Mouse (Mus musculus) macrophage (primary cell): ENCODE measurements around the gene Gatad2a. TPM values are rescaled to one million over a fixed set of nuclear protein-coding genes. Genes with fewer than 3 reads are reported as not detected.
A peak's percentile ranks its signal among the peaks of the same experiment; 100 is the strongest.

Source experiments
- H3K27ac ChIP-seq: fragments of 350-480 bp; formaldehyde crosslinking; 2 replicates; pipeline ENCODE4 v1.9.0; 2021
- H3K36me3 ChIP-seq: fragments of 350-480 bp; formaldehyde crosslinking; 2 replicates; pipeline ENCODE4 v1.9.0; 2021; ENCODE audit errors: inconsistent target
- H3K4me3 ChIP-seq: fragments of 350-480 bp; formaldehyde crosslinking; 2 replicates; pipeline ENCODE4 v1.9.0; 2021; ENCODE audit errors: inconsistent target
- H3K79me2 ChIP-seq: fragments of 350-480 bp; formaldehyde crosslinking; 2 replicates; pipeline ENCODE4 v1.9.0; 2021; ENCODE audit errors: inconsistent target
- WGBS: methylation state at CpG from one replicate; pipeline ENCODE4 v1.1.7; 2026; ENCODE audit warnings: inconsistent platforms; ENCODE audit not compliant: missing documents; 5-methylcytosine and 5-hydroxymethylcytosine counted together
- polyA plus RNA-seq: library from polyadenylated mRNA; stranded (reverse); fragments of 250-400 nt; gene quantifications from 3 replicates; pipeline ENCODE4 v1.2.4, GENCODE M21; 2018; ENCODE audit warnings: inconsistent platforms

The Gatad2a gene
- polyA plus RNA-seq, 1 experiment from 2014 or later = 65.2 TPM

DNA sequence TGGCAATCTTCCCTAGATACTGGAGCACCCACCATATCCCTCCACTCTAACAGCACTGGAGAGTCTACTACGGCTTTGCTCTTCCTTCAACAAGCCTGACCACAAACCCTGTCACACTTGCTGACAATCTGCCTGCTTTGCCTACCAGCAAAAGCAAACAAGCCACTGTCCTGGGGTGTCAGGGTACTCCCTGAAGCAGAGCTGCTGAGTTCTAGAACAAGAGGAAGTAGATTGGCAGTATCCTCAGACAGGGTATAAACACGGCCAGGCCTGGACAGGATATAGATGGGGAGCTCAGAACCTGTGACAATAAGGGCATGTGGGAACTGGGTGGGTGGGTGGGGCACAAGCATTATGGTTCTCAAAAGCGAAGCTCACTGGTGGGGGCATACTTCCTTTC lies 58.7 kb downstream of the Gatad2a start:
- Histone ChIP-seq H3K79me2 (peaks cover 98% of the 10 kb centered on the region), H3K4me3 (no peak overlapping the region), H3K27ac (peak overlapping the region; percentile 81), H3K36me3 (peaks cover 15% of the 10 kb centered on the region; the same call in 1 of the 2 replicates)
- WGBS = 28% methylated on average over 3 of the region's 3 CpGs

DNA sequence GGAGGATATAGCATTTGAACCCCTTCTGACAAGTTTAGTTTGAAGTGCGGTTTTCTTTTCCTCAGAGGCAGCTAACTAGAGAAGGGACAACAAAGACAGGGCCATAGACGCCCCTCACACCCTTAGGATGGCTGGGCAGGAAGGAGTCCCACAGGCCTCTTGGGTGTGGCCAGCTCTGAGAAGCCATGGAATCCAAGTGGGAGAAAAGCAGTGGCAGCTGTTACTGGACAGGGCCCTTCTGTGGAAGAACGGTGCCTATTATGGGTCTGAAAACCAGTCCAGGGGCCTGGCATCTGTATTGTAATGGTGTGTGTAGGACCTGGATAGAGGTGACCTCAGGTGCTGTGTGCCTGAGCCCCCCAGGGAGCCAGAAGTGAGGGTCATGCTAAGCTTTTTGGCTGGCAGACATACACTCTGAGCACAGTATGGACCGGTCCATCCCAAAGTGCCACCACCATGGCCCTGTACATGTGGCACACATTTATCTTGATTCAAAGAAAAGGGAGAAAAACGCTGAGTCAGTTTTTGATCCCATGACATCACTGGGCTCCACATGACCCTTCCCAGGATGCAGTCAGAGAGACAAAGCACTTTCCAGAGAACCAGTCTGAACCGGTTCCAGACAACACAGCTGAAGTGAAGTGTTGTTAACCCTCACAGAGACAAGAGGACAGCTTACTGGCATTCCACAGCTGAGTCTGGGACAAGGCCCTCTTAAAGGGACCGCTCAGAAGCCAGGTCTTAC lies 60.0 kb downstream of the Gatad2a start:
- Histone ChIP-seq H3K4me3 (no peak overlapping the region), H3K36me3 (peaks cover 15% of the 10 kb centered on the region; the same call in 1 of the 2 replicates), H3K27ac (peak overlapping the region; percentile 81), H3K79me2 (peaks cover 98% of the 10 kb centered on the region)
- 90% methylated on average over 7 of the region's 7 CpGs for WGBS

DNA sequence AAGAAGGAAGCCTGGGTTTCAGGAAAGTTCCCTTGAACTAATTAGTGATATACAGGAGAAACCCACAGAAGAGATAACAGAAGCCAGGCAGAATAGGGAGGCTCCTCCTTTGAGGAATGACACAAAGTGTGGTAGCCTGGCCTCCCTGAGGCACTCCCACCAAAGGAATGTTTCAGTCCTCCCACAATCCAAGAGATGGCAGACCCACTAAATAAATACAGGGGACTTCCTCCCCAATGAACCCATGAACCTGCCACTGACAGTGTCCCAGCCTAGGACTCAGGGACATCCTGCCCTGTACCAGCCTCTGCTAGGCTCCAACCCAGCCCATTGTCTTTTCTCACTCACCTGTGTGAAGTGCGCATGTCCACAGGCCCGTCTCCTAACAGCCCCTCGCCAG lies 60.8 kb downstream of the Gatad2a start:
- 93% methylated on average over 3 of the region's 3 CpGs for WGBS
- H3K27ac ChIP-seq = peak overlapping the region; percentile 81; the same call in 1 of the 2 replicates
- H3K4me3 ChIP-seq = no peak overlapping the region
- H3K79me2 ChIP-seq = peaks cover 98% of the 10 kb centered on the region
- H3K36me3 ChIP-seq = peaks cover 15% of the 10 kb centered on the region; the same call in 1 of the 2 replicates

DNA sequence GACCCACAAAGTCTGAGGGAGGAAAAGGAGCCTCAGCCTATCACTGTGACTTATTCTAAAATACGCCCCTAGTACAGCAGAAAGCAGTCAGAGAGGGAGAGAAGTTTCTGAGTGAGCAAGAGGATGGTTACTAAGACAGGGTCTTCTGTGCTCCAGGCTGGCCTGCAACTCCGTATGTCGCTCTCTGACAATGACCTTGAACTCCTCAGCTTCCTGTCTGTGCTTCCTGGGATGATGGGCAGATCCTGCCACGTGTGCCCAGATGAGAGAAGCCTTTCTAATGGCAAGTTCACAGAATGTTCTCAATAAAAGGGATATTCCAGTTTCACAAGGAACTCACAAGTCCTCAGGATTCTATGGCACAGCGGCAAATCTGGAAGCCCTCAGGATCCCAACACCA lies 61.6 kb downstream of the Gatad2a start:
- no peak overlapping the region for H3K4me3 ChIP-seq
- 85% methylated on average over 5 of the region's 5 CpGs for WGBS

DNA sequence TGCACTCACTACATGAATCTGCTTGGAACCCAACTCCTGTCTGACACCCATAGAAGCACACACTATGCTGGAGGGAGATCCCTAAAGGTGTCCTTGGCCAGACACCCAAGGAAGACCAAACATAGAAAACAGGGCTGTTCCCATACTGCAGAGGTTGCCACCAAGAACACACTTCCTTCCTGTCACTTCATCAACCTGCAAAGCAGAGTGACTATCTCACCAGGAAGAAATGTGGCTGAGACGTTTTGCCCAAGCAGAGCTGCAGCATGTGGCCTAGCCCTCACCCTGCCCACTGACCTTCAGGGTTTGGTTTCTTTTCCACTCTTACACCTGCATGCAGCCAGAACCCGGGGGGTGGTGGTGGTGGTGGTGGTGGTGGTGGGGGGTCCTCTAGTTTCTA lies 62.4 kb downstream of the Gatad2a start:
- Histone ChIP-seq H3K4me3 (no peak overlapping the region), H3K27ac (no peak overlapping the region), H3K79me2 (peaks cover 98% of the 10 kb centered on the region), H3K36me3 (peaks cover 15% of the 10 kb centered on the region; the same call in 1 of the 2 replicates)
- 32% methylated on average over 2 of the region's 2 CpGs for WGBS

More for the DNA sequence above, 61.6 kb downstream of the Gatad2a start:
- Histone ChIP-seq H3K27ac (no peak overlapping the region), H3K79me2 (peaks cover 98% of the 10 kb centered on the region), H3K36me3 (peaks cover 15% of the 10 kb centered on the region; the same call in 1 of the 2 replicates)

DNA sequence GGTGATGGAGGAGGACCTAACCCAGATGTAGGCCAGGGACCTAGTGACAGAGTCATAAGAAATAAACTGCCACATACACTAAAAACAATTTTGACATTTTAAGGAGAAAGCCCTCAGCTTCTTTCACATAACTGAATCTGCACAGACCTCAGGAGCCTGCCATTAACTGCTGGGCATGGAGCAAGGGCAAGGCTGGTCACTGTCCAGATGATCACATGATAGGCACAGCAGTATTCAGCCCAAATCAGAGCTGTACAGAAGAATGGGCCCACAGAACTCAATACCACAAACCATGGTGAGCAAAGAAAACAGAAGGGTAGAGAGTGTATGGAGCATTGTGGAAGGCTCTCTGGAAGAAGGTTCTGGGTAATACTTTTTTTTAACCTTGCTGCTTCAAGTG lies 69.3 kb downstream of the Gatad2a start:
- no peak overlapping the region for H3K27ac ChIP-seq
- H3K79me2 ChIP-seq = peaks cover 100% of the 10 kb centered on the region
- H3K36me3 ChIP-seq = no peaks in the 10 kb centered on the region
- no peak overlapping the region for H3K4me3 ChIP-seq

DNA sequence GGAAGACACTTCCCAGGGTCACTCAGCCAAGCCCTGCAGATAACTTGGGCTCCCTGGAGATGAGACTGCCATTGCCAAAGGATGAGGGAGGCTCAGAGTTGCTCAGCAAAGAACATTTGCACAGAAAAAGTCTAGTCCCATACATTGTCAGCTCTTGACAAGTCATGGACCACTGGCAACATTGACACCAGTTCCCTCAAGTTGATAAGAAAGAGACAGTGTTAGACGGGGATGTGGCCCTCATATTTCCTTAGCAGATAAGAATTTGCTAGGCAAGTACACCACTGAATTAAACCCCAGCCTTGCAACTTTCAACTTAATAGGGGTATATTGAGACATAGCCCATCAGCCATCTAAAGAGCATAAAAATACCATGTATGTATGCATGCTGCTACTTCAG lies 72.2 kb downstream of the Gatad2a start:
- Histone ChIP-seq H3K36me3 (no peaks in the 10 kb centered on the region), H3K79me2 (peaks cover 99% of the 10 kb centered on the region), H3K4me3 (no peak overlapping the region), H3K27ac (no peak overlapping the region)
- WGBS = 100% methylated on average over 1 of the region's 1 CpGs

DNA sequence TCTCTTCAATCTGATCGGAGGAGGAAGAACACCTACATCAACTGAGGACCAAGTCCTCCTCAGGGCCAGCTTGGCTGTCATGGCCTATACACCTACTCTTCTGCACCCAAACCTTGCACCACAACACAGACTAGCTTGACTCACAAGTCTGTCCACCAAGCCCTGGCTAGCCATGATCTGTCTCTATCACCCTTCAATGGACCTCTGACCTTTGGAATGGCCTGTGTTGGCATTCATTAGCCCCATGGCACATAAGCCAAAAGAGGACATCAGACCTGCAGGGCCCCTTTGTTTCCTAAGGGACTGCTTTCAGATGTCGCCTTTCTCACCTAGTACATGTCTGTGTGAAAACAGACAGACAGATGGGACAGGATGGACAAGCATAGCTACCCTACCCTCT lies 75.0 kb downstream of the Gatad2a start:
- WGBS = 96% methylated on average over 2 of the region's 2 CpGs
- peaks cover 20% of the 10 kb centered on the region for H3K36me3 ChIP-seq
- H3K79me2 ChIP-seq = peaks cover 90% of the 10 kb centered on the region
- H3K4me3 ChIP-seq = no peak overlapping the region
- peak overlapping the region; percentile 88 for H3K27ac ChIP-seq

DNA sequence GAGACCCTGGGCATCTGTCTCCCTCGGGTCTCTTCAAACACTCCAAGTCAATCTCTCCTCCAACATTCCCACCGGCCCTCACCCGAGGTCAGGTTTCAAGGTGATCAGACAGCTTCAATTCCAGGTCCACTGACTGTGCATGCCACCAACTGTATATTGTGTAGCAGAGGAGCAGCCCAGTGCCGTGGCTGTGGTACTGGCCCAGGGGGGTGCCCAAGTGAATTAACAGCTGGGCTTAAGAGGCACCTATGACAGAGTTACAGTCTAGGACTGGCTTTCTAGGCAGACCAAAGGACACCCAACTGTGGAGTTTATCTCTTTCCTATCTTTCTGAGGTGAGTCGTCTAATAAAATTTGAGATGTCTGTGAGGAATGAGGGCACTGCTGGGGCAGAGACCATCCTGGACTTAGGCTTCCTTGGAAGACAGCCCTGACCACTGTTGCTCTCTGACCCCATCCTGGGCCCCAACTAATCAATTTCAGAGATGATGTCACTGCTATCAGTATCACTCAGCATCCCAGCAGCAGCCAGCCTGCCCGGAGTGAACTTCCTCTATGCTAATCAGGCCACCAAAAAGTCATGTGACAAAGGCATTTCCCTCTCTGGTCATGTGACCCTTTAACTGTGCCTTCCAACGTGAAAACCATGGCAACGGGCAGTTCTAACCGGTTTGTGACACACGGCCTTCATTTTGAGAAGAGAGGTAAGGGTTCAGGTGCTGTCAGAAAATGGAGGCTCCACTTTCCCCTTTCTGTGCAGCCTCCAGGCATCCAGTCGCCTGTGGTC lies 76.1 kb downstream of the Gatad2a start:
- Histone ChIP-seq H3K4me3 (peak overlapping the region; percentile 5; the same call in 1 of the 2 replicates), H3K36me3 (peaks cover 31% of the 10 kb centered on the region), H3K27ac (peak overlapping the region; percentile 88), H3K79me2 (peaks cover 79% of the 10 kb centered on the region)
- WGBS = 35% methylated on average over 11 of the region's 11 CpGs

DNA sequence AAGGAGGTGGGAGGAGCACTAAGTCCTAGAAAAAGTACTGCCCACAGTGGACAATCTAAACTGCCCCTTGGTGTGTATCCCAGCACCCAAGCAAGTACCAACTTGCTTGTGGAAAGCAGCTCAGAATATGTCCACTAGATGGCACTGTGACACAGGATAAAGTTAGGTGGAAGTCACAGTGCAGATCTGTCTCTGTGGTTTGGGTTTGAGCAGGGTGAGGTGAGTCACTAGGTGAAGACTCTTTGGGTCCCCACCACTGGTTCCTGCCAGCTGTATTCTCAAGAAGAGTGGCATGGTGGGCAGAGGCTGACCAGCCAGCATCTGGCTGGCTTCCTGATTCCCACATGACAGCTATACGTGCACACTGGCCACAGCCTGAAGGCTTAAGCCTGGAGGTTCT lies 77.2 kb downstream of the Gatad2a start:
- Histone ChIP-seq H3K27ac (peak overlapping the region; percentile 88), H3K36me3 (peaks cover 42% of the 10 kb centered on the region), H3K4me3 (no peak overlapping the region), H3K79me2 (peaks cover 69% of the 10 kb centered on the region)
- WGBS = 0% methylated on average over 1 of the region's 1 CpGs

DNA sequence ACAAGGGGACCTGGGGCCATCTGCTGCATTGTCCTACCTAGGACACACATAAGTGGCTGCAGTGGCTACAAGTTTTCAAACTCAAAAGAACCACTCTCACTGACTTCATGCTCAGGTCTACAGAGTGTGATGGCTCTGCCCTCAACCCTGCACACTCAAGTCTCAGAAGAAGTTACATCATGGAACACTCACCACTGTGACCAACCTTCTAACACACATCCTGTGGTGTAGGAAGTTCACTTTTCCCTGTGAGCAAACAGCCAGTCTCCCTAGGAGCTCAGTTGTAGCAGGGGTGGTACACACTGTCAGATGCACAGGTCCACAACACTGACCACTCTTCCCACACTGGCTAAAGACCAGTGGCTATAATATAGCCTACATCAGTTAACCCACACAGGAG lies 77.7 kb downstream of the Gatad2a start:
- Histone ChIP-seq H3K27ac (peak overlapping the region; percentile 88; the same call in 1 of the 2 replicates), H3K4me3 (no peak overlapping the region), H3K36me3 (peaks cover 47% of the 10 kb centered on the region)

DNA sequence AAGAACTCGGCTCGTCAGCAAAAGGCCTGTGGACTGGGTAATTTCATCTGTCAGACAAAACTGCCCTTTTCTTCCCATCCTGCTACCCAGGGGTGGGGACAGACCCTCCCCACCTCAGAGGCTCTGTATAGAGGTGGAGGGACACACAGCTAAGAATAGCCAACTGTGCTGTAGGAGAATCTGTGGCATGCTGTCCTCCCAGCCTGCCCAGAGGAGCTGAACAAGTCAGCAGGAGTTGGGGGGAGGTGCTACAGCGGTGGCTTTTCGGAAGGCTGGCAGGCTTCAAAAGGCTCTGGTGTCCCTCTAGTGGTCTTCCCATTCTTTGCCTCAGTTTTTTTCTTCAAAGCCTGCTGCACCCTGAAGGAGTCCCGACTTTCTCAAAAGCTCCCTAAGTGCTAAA lies 80.4 kb downstream of the Gatad2a start:
- H3K36me3 ChIP-seq = peaks cover 74% of the 10 kb centered on the region
- H3K79me2 ChIP-seq = peaks cover 36% of the 10 kb centered on the region
- H3K27ac ChIP-seq = no peak overlapping the region
- WGBS = 81% methylated on average over 5 of the region's 5 CpGs
- no peak overlapping the region for H3K4me3 ChIP-seq

More for the DNA sequence above, 77.7 kb downstream of the Gatad2a start:
- H3K79me2 ChIP-seq = peaks cover 64% of the 10 kb centered on the region

DNA sequence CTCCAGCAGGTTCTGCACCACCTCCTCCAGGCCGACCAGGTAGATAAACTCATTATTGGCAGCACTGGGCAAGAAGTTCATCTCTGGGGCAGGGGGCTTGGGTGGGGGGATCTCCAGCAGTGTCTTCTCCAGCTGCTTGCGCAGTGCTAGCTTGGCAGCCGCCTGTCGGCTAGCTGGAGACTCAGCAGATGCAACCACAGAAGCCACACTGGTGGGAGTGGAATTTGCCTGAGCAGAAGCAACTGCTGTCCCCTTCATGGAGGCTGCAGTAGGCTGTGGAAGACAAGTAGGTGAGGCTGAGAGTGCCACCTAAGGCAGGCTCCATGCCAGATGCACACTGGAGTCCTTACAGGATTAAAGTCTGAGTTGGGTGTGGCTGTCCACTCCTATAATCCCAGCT lies 81.7 kb downstream of the Gatad2a start:
- Histone ChIP-seq H3K27ac (no peak overlapping the region), H3K79me2 (peaks cover 25% of the 10 kb centered on the region), H3K36me3 (peaks cover 86% of the 10 kb centered on the region), H3K4me3 (no peak overlapping the region)
- 85% methylated on average over 4 of the region's 4 CpGs for WGBS

DNA sequence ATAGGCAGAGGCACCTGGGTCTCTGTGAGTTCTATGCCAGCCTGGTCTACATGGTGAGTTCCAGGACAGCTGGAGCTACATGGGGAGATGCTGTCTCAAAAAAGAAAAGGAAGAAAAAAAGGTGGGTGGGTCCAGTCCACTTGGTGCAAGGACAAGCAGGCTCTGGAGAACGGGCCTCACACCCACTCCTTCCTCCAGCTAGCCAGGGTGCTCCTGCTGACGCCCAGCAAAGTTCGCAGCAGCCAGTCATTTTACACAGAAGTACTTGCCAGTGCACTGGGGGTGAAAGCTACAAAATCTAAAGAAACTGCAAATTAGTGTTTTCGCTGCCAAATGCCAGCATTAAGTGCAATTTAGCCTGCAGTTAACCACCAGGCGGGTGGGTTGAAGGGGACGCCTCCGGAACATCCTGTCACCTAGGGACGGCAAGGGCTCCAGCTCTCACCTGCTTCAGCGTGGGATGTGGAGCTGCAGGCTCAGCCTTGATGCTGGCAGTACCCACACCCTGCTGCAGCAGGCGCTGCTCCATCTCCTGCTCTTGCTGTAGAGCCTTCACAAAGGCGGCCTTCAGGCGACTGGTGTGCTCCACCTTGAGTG lies 83.6 kb downstream of the Gatad2a start:
- H3K4me3 ChIP-seq = no peak overlapping the region
- 93% methylated on average over 12 of the region's 12 CpGs for WGBS
- H3K79me2 ChIP-seq = peaks cover 5% of the 10 kb centered on the region; the same call in 1 of the 2 replicates
- H3K36me3 ChIP-seq = peaks cover 90% of the 10 kb centered on the region
- H3K27ac ChIP-seq = no peak overlapping the region

DNA sequence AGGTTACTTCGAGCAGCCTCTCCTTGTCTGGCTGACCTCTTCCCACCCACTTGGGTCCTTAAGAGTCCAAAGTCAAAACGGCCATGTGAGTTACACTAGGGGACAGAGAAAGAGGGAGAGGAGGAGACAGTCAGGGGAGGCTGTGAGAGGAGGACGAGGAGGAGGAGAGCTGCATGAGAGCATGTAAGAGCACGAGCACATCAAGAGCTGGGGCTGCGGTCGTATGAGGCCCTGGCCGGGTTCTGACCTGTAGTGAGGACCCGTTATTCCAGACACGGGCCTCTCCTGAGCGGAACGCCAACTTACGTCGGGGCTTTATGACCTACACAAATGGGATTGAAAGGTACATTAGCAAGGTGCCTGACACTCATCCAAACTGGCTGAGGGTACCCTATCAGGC lies 84.3 kb downstream of the Gatad2a start:
- Histone ChIP-seq H3K36me3 (peaks cover 83% of the 10 kb centered on the region), H3K27ac (no peak overlapping the region), H3K79me2 (no peaks in the 10 kb centered on the region; the same call in 1 of the 2 replicates), H3K4me3 (no peak overlapping the region)
- WGBS = 94% methylated on average over 12 of the region's 13 CpGs
